Mouse (Mus musculus) heart, embryonic 14.5 days (tissue): ENCODE data around the gene Uck1. TPM values are rescaled to one million over a fixed set of nuclear protein-coding genes. Genes with fewer than 3 reads are reported as not detected.

Experiments
- polyA plus RNA-seq: library from polyadenylated mRNA; unstranded; fragments of >200 nt; fragmentation: Nextera tagmentation; extraction: Ambion mirVana; gene quantifications from 2 replicates; pipeline ENCODE4 v1.2.1, GENCODE M21; 2014

The Uck1 gene
- polyA plus RNA-seq, 1 experiment from 2014 or later = 43.4 TPM

Other genes starting within 250 kb of the Uck1 start
- gene Fam78a, start 175.3 kb downstream of the Uck1 start, polyA plus RNA-seq = 29.0 and 33.7 TPM in 2 replicates
- 13.3 and 13.6 TPM in 2 replicates for gene Plpp7, start 164.6 kb downstream of the Uck1 start, polyA plus RNA-seq
- 35.8 and 41.8 TPM in 2 replicates for gene Prrc2b, start 109.1 kb downstream of the Uck1 start, polyA plus RNA-seq
- 15.9 and 17.3 TPM in 2 replicates for gene Pomt1, start 23.6 kb downstream of the Uck1 start, polyA plus RNA-seq
- gene Golga2, start 27.2 kb upstream of the Uck1 start, polyA plus RNA-seq = 19.3 and 22.6 TPM in 2 replicates
- 129 and 131 TPM in 2 replicates for gene Swi5, start 27.9 kb upstream of the Uck1 start, polyA plus RNA-seq
- 28.8 and 31.1 TPM in 2 replicates for gene Ciz1, start 92.2 kb upstream of the Uck1 start, polyA plus RNA-seq
- 4.7 and 5.6 TPM in 2 replicates for gene Dnm1, start 93.2 kb upstream of the Uck1 start, polyA plus RNA-seq
- gene 1110008P14Rik, start 121.8 kb upstream of the Uck1 start, polyA plus RNA-seq = 56.6 and 64.5 TPM in 2 replicates
- gene Lcn2, start 128.1 kb upstream of the Uck1 start, polyA plus RNA-seq = 0.35 and 1.8 TPM in 2 replicates
- gene Ptges2, start 135.7 kb upstream of the Uck1 start, polyA plus RNA-seq = 43.7 and 48.2 TPM in 2 replicates
- 4.5 and 4.7 TPM in 2 replicates for gene Naif1, start 190.3 kb upstream of the Uck1 start, polyA plus RNA-seq
- 6.6 and 8.0 TPM in 2 replicates for gene Slc25a25, start 191.3 kb upstream of the Uck1 start, polyA plus RNA-seq